Mouse (Mus musculus): ENCODE results near the gene Ugt1a10. TPM values are rescaled to one million over a fixed set of nuclear protein-coding genes. Genes with fewer than 3 reads are reported as not detected.

Ugt1a10 gene
- polyA plus RNA-seq, 1 experiment from 2014 or later: 0.21 TPM

- DNase-seq (no peak), ATAC-seq (no peak)
- Histone ChIP-seq H3K27ac (ENCODE audit: low read depth) (no peak overlapping the region), H3K9me3 (ENCODE audit: low read length) (peaks cover 17% of the 10 kb centered on the region), H3K36me3 (replicated peaks; ENCODE audit: insufficient read depth, low read length) (no peaks in the 10 kb centered on the region), H3K27me3 (ENCODE audit: insufficient read depth, low read length) (no peaks in the 10 kb centered on the region), H3K4me1 (ENCODE audit: insufficient read depth) (no peaks in the 10 kb centered on the region), H3K9ac (replicated peaks) (no peak overlapping the region), H3K4me3 (ENCODE audit: low read depth, low read length) (no peak overlapping the region), H3K4me2 (ENCODE audit: low read depth, low read length) (no peak overlapping the region)
- TF ChIP-seq CTCF (IDR thresholded peaks at IDR 0.05; ENCODE audit: low read depth) (no peak), EP300 (IDR thresholded peaks at IDR 0.05; ENCODE audit: low read depth) (no peak)
Measured at GRCm38 (mm10) chr1:88225741-88226140, 170.6 kb downstream of the Ugt1a10 start.

DNA sequence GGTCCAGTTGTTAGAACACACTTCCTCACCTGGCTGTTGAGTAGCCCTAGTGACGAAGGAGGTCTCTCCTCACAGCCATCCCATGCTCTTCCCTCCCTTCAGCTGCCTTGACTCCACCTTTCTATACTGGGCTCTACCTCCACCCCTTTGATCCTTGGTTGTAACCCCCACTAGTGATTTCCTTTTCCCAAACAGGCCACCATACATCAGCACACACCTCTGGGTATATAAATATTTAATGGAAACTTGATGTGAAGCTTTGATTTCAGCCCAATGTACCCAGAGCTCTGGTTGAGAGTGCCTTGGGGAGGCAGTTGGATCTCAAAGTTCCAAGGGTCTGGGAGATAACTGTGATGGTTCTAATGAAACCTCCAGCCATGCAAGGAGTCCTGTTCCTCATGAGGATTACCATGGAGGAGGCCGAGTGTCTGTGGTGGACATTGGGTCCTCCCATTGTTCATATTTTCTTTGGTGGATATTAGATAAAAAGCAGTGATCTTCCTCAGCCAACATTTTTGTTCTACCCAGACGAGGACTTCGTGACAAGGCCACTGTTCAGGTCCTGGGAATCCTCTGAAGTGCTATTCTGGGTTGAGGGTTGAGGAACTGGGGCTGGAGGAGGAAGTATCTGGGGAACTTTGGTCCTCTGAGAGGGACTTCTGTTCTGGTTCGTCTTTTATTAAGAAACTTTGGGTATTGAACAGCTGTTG, 171.6 kb downstream of the Ugt1a10 start, which contains the start of gene Mroh2a:
Gene Mroh2a (plus strand): TSS at position 317 of the 710 bp plus-strand sequence.
- H3K4me3 ChIP-seq (ENCODE audit: low read depth, low read length): no peak within 1 kb of the TSS
- no peak within 1 kb of the TSS for H3K4me2 ChIP-seq (ENCODE audit: low read depth, low read length)
- H3K27me3 ChIP-seq (ENCODE audit: insufficient read depth, low read length): no peaks in the 10 kb centered on the region
- H3K9me3 ChIP-seq (ENCODE audit: low read length): peaks cover 17% of the 10 kb centered on the region
- H3K9ac ChIP-seq (replicated peaks): no peak within 1 kb of the TSS
- no peaks in the 10 kb centered on the region for H3K4me1 ChIP-seq (ENCODE audit: insufficient read depth)
- ATAC-seq (no peak), DNase-seq (peak; percentile 33)
- H3K27ac ChIP-seq (ENCODE audit: low read depth): no peak within 1 kb of the TSS
- no peaks in the 10 kb centered on the region for H3K36me3 ChIP-seq (replicated peaks; ENCODE audit: insufficient read depth, low read length)
- 47% methylated on average over 5 of the region's 5 CpGs for WGBS (ENCODE audit: insufficient replicate concordance)
- TF ChIP-seq CTCF (IDR thresholded peaks at IDR 0.05; ENCODE audit: low read depth) (no peak), EP300 (IDR thresholded peaks at IDR 0.05; ENCODE audit: low read depth) (no peak)

- 51% methylated on average over 2 of the region's 2 CpGs for WGBS (ENCODE audit: insufficient replicate concordance)
- no peak for ATAC-seq
- no peak overlapping the region for H3K4me2 ChIP-seq (ENCODE audit: low read depth, low read length)
Measured at GRCm38 (mm10) chr1:88227482-88227881, 172.3 kb downstream of the Ugt1a10 start.

DNA sequence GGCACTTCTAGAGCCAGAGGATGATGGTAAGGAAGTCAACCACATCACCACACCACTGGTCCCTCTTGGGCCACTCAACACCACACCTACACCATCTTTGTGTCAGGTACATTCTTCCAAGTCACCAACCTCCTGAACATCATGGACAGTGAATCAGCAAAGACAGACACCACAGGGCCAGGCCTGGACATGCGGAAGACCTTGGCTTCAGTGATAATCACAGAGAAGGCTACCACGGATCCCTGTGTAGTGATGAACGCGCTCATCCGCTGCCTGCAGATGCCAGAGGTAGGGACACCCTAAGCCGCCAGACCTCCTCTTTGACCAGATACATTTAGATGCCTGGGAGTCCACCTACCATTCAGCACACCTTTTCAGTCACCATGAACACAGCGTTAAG, 172.9 kb downstream of the Ugt1a10 start:
- Histone ChIP-seq H3K36me3 (replicated peaks; ENCODE audit: insufficient read depth, low read length) (no peaks in the 10 kb centered on the region), H3K27me3 (ENCODE audit: insufficient read depth, low read length) (no peaks in the 10 kb centered on the region), H3K4me3 (ENCODE audit: low read depth, low read length) (no peak overlapping the region), H3K4me1 (ENCODE audit: insufficient read depth) (no peaks in the 10 kb centered on the region), H3K4me2 (ENCODE audit: low read depth, low read length) (no peak overlapping the region), H3K27ac (ENCODE audit: low read depth) (no peak overlapping the region), H3K9me3 (ENCODE audit: low read length) (peaks cover 14% of the 10 kb centered on the region), H3K9ac (replicated peaks) (no peak overlapping the region)
- DNase-seq: peak; percentile 26
- WGBS (ENCODE audit: insufficient replicate concordance): 63% methylated on average over 7 of the region's 7 CpGs
- no peak for ATAC-seq
- TF ChIP-seq EP300 (IDR thresholded peaks at IDR 0.05; ENCODE audit: low read depth) (no peak), CTCF (IDR thresholded peaks at IDR 0.05; ENCODE audit: low read depth) (no peak)

More at GRCm38 (mm10) chr1:88227482-88227881, 172.3 kb downstream of the Ugt1a10 start:
- no peak for DNase-seq
- H3K4me3 ChIP-seq (ENCODE audit: low read depth, low read length): no peak overlapping the region
- H3K36me3 ChIP-seq (replicated peaks; ENCODE audit: insufficient read depth, low read length): no peaks in the 10 kb centered on the region
- H3K4me1 ChIP-seq (ENCODE audit: insufficient read depth): no peaks in the 10 kb centered on the region
- no peak overlapping the region for H3K27ac ChIP-seq (ENCODE audit: low read depth)
- H3K9ac ChIP-seq (replicated peaks): no peak overlapping the region
- no peak for TF ChIP-seq CTCF (IDR thresholded peaks at IDR 0.05; ENCODE audit: low read depth)
- no peak for TF ChIP-seq EP300 (IDR thresholded peaks at IDR 0.05; ENCODE audit: low read depth)
- H3K27me3 ChIP-seq (ENCODE audit: insufficient read depth, low read length): no peaks in the 10 kb centered on the region
- H3K9me3 ChIP-seq (ENCODE audit: low read length): peaks cover 14% of the 10 kb centered on the region

DNA sequence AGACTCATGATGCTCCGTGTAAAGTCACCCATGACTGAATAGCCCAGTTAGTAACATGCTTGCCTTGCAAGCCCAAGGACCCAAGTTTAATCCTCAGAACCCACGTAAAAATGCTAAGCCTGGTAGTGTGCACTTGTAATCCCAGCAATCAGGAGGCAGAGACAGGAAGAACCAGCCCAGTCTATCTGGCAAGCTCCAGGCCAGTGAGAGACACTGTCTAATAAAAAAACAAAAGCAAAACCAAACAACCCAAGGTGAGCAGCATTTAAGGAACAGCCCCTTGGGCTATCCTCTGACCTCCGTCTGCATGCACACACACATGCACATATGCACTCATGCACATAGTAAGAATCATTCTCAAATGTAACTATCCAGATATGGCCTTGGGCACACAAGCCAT, 174.4 kb downstream of the Ugt1a10 start:
- Histone ChIP-seq H3K27ac (ENCODE audit: low read depth) (no peak overlapping the region), H3K4me1 (ENCODE audit: insufficient read depth) (no peaks in the 10 kb centered on the region), H3K36me3 (replicated peaks; ENCODE audit: insufficient read depth, low read length) (no peaks in the 10 kb centered on the region), H3K9me3 (ENCODE audit: low read length) (peaks cover 14% of the 10 kb centered on the region), H3K4me3 (ENCODE audit: low read depth, low read length) (no peak overlapping the region), H3K4me2 (ENCODE audit: low read depth, low read length) (no peak overlapping the region), H3K9ac (replicated peaks) (no peak overlapping the region), H3K27me3 (ENCODE audit: insufficient read depth, low read length) (no peaks in the 10 kb centered on the region)
- no peak for ATAC-seq
- no peak for DNase-seq
- WGBS (ENCODE audit: insufficient replicate concordance): 72% methylated on average over 3 of the region's 3 CpGs
- TF ChIP-seq CTCF (IDR thresholded peaks at IDR 0.05; ENCODE audit: low read depth): no peak

DNA sequence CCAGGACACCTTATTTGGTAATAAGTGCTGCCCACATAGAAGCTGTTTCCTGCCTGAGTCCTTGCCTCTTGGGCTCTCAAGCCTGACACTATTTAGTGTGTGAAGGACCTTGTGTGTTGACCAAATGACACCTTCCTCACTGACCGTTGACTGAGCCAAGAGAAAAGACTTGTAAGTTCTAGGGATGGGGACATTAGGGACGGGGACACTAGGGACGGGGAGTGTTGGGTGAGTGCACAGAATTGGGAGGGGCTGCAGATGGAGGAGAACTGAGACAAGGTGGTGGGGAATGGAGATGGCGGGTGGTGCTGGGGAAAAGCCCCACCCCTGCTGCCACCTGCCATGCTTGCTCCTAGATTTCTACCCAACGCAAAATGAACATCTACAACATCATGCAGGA, 174.8 kb downstream of the Ugt1a10 start:
- 75% methylated on average over 5 of the region's 5 CpGs for WGBS (ENCODE audit: insufficient replicate concordance)
- no peak overlapping the region for H3K4me2 ChIP-seq (ENCODE audit: low read depth, low read length)
- no peak overlapping the region for H3K27ac ChIP-seq (ENCODE audit: low read depth)
- H3K9ac ChIP-seq (replicated peaks): no peak overlapping the region
- no peak for TF ChIP-seq EP300 (IDR thresholded peaks at IDR 0.05; ENCODE audit: low read depth)
- TF ChIP-seq CTCF (IDR thresholded peaks at IDR 0.05; ENCODE audit: low read depth): no peak
- H3K9me3 ChIP-seq (ENCODE audit: low read length): peaks cover 16% of the 10 kb centered on the region
- H3K27me3 ChIP-seq (ENCODE audit: insufficient read depth, low read length): no peaks in the 10 kb centered on the region
- H3K4me1 ChIP-seq (ENCODE audit: insufficient read depth): no peaks in the 10 kb centered on the region
- DNase-seq: no peak
- no peak overlapping the region for H3K4me3 ChIP-seq (ENCODE audit: low read depth, low read length)
- no peaks in the 10 kb centered on the region for H3K36me3 ChIP-seq (replicated peaks; ENCODE audit: insufficient read depth, low read length)
- ATAC-seq: no peak
